Mouse (Mus musculus): ENCODE measurements at regions not wholly inside any gene's neighbourhood (a gene's known extent, or its start where the extent isn't known, plus 50 kb on each side); places are given as distances from the start of the nearest gene placed in this dataset.

GRCm38 (mm10) chr1:179906115-179906514, 54.2 kb upstream of the Cdc42bpa start:
- H3K9me3 ChIP-seq (ENCODE audit: low read length) = no peaks in the 10 kb centered on the region
- ATAC-seq = no peak
- no peak for TF ChIP-seq CTCF (IDR thresholded peaks at IDR 0.05; ENCODE audit: low read depth)
- H3K4me3 ChIP-seq (ENCODE audit: low read depth, low read length) = no peak overlapping the region
- H3K4me2 ChIP-seq (ENCODE audit: low read depth) = no peak overlapping the region
- H3K4me1 ChIP-seq (ENCODE audit: insufficient read depth) = no peaks in the 10 kb centered on the region
- WGBS = 82% methylated on average over 5 of the region's 5 CpGs
- no peak overlapping the region for H3K27ac ChIP-seq (ENCODE audit: low read depth, low read length)
- H3K9ac ChIP-seq = no peak overlapping the region
- H3K27me3 ChIP-seq (ENCODE audit: insufficient read depth, low read length) = no peaks in the 10 kb centered on the region
- no peak for DNase-seq
- H3K36me3 ChIP-seq (ENCODE audit: insufficient read depth) = no peaks in the 10 kb centered on the region

DNA sequence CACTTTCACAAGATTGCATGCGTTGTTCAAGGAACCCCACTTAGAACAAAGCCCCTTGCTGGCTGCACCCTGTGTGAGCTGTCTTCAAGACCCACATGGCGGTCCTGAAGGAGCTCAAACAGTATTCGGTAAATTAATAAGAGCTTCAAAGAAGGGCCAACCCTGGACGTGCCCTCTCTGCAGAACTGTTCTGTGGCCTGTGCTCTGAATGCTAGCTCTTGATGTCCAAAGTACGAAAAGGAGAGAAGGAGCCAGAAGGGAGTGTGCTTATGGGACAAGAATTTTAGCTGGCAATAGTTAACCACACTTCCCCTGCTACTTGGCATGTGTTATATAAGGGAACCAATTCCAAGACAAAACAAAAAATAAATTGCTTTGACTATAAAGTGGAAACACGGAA, 67.6 kb upstream of the Cdc42bpa start:
- ATAC-seq (no peak), DNase-seq (no peak)
- TF ChIP-seq CTCF (IDR thresholded peaks at IDR 0.05; ENCODE audit: low read depth) = no peak
- H3K4me2 ChIP-seq (ENCODE audit: low read depth) = no peak overlapping the region
- no peak overlapping the region for H3K9ac ChIP-seq
- WGBS = 79% methylated on average over 6 of the region's 6 CpGs
- no peak overlapping the region for H3K27ac ChIP-seq (ENCODE audit: low read depth, low read length)
- no peaks in the 10 kb centered on the region for H3K4me1 ChIP-seq (ENCODE audit: insufficient read depth)
- H3K4me3 ChIP-seq (ENCODE audit: low read depth, low read length) = no peak overlapping the region
- no peaks in the 10 kb centered on the region for H3K36me3 ChIP-seq (ENCODE audit: insufficient read depth)
- H3K27me3 ChIP-seq (ENCODE audit: insufficient read depth, low read length) = no peaks in the 10 kb centered on the region
- H3K9me3 ChIP-seq (ENCODE audit: low read length) = no peaks in the 10 kb centered on the region

DNA sequence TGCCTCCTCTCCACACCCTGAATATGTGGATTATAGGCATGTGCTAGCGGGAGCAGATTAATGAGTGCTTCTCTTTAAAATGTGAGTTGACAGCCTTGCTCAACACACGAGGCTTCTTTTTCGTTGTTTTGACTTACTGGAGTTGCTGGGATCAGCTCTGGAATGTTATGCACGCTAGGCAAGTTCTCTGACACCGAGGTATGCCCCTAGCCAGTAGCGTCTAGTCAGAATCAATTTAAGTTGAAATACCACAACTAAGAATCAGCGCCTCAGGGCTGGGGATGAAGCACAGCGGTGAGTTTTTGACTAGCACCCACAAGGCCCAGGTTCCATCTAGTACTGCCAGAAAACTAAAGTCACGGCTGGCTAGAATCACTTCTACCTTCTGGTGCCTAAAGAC, 72.4 kb upstream of the Cdc42bpa start:
- TF ChIP-seq CTCF (IDR thresholded peaks at IDR 0.05; ENCODE audit: low read depth) = no peak
- WGBS = 77% methylated on average over 9 of the region's 9 CpGs
- ATAC-seq = no peak

DNA sequence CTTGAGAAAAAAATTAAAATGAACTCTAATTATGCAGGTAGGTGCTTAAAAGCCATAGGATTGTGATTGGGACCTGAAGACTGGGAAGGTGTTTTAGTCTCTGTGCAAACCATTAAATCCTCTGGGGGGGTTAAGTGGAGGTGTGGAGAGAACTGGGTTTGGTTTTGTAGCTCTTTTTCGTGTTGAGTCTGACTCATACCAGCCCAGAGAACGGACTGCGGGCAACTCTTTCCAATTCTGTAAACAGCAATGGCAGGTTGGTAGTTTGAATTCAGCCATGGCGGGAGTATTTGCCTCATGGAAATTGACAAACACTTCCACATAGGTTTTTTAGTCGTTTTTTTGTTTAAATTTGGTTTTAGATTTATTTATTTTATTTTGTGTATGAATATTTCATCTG, 77.7 kb upstream of the Ahctf1 start:
- H3K4me3 ChIP-seq (ENCODE audit: low read depth, low read length) = no peak overlapping the region
- H3K27ac ChIP-seq (ENCODE audit: low read depth, low read length) = no peak overlapping the region
- no peak for DNase-seq
- 80% methylated on average over 5 of the region's 5 CpGs for WGBS
- H3K4me2 ChIP-seq (ENCODE audit: low read depth) = no peak overlapping the region
- no peaks in the 10 kb centered on the region for H3K9me3 ChIP-seq (ENCODE audit: low read length)
- no peak for TF ChIP-seq CTCF (IDR thresholded peaks at IDR 0.05; ENCODE audit: low read depth)
- no peaks in the 10 kb centered on the region for H3K36me3 ChIP-seq (ENCODE audit: insufficient read depth)
- H3K4me1 ChIP-seq (ENCODE audit: insufficient read depth) = no peaks in the 10 kb centered on the region
- no peaks in the 10 kb centered on the region for H3K27me3 ChIP-seq (ENCODE audit: insufficient read depth, low read length)
- H3K9ac ChIP-seq = no peak overlapping the region
- ATAC-seq = no peak

More for the DNA sequence above, 72.4 kb upstream of the Cdc42bpa start:
- Histone ChIP-seq H3K4me3 (ENCODE audit: low read depth, low read length) (no peak overlapping the region), H3K36me3 (ENCODE audit: insufficient read depth) (no peaks in the 10 kb centered on the region), H3K4me1 (ENCODE audit: insufficient read depth) (no peaks in the 10 kb centered on the region), H3K9me3 (ENCODE audit: low read length) (no peaks in the 10 kb centered on the region), H3K4me2 (ENCODE audit: low read depth) (no peak overlapping the region), H3K27ac (ENCODE audit: low read depth, low read length) (no peak overlapping the region), H3K27me3 (ENCODE audit: insufficient read depth, low read length) (no peaks in the 10 kb centered on the region), H3K9ac (no peak overlapping the region)
- DNase-seq = no peak

GRCm38 (mm10) chr1:179877893-179878292, 74.4 kb upstream of the Ahctf1 start:
- WGBS = 89% methylated on average over 6 of the region's 6 CpGs
- TF ChIP-seq CTCF (IDR thresholded peaks at IDR 0.05; ENCODE audit: low read depth) = no peak
- no peaks in the 10 kb centered on the region for H3K36me3 ChIP-seq (ENCODE audit: insufficient read depth)
- no peaks in the 10 kb centered on the region for H3K9me3 ChIP-seq (ENCODE audit: low read length)
- H3K27ac ChIP-seq (ENCODE audit: low read depth, low read length) = no peak overlapping the region
- DNase-seq (no peak), ATAC-seq (no peak)
- H3K27me3 ChIP-seq (ENCODE audit: insufficient read depth, low read length) = no peaks in the 10 kb centered on the region
- H3K4me3 ChIP-seq (ENCODE audit: low read depth, low read length) = no peak overlapping the region
- H3K9ac ChIP-seq = no peak overlapping the region
- H3K4me2 ChIP-seq (ENCODE audit: low read depth) = no peak overlapping the region
- no peaks in the 10 kb centered on the region for H3K4me1 ChIP-seq (ENCODE audit: insufficient read depth)

DNA sequence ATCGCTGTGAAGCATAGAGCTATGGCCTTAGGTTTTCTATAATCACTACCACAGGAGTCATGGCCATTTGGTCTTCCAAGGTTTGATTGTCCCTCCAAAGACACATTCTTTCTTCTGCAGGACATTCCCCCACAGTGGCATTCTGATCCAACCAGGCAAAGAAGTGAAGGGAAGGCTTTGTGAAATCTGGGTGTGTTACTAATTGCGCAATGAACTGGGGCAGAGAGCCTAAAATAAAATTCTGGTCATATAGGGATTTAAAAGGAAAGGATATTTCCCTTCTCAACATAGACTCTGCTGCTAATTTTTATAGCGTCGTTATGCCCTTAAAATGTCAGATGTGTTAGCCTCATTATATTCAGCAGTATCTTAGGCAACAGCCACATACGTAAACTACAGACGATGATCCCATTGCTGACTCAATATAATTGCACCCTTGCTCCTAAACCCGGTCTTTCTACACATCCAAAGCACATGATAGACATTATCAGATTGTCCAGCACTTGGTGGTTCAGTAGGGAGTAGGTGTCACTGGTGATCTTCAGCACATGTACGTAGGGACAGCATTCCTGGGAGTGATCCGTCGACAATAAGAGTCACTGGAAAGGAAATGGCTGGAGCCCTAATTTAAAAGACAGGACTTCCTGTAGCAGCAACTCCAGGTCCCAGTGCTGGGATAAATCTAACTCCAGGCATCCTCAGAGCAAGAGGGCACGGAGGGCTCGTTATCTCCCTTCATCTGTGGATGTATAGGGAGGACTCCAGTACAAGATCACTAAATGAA, 70.5 kb upstream of the Ahctf1 start:
- 75% methylated on average over 12 of the region's 12 CpGs for WGBS
- DNase-seq = no peak
- no peak for ATAC-seq

GRCm38 (mm10) chr1:179871961-179872360, 68.5 kb upstream of the Ahctf1 start:
- Histone ChIP-seq H3K9me3 (ENCODE audit: low read length) (no peaks in the 10 kb centered on the region), H3K9ac (no peak overlapping the region), H3K36me3 (ENCODE audit: insufficient read depth) (no peaks in the 10 kb centered on the region), H3K4me3 (ENCODE audit: low read depth, low read length) (no peak overlapping the region), H3K27me3 (ENCODE audit: insufficient read depth, low read length) (no peaks in the 10 kb centered on the region), H3K4me1 (ENCODE audit: insufficient read depth) (no peaks in the 10 kb centered on the region), H3K27ac (ENCODE audit: low read depth, low read length) (no peak overlapping the region), H3K4me2 (ENCODE audit: low read depth) (no peak overlapping the region)
- WGBS = 90% methylated on average over 3 of the region's 3 CpGs
- ATAC-seq (no peak), DNase-seq (no peak)
- TF ChIP-seq CTCF (IDR thresholded peaks at IDR 0.05; ENCODE audit: low read depth) = no peak

More for the DNA sequence above, 70.5 kb upstream of the Ahctf1 start:
- Histone ChIP-seq H3K27me3 (ENCODE audit: insufficient read depth, low read length) (no peaks in the 10 kb centered on the region), H3K9ac (no peak overlapping the region), H3K9me3 (ENCODE audit: low read length) (no peaks in the 10 kb centered on the region), H3K4me3 (ENCODE audit: low read depth, low read length) (no peak overlapping the region), H3K4me2 (ENCODE audit: low read depth) (no peak overlapping the region), H3K27ac (ENCODE audit: low read depth, low read length) (no peak overlapping the region), H3K4me1 (ENCODE audit: insufficient read depth) (no peaks in the 10 kb centered on the region), H3K36me3 (ENCODE audit: insufficient read depth) (no peaks in the 10 kb centered on the region)
- TF ChIP-seq CTCF (IDR thresholded peaks at IDR 0.05; ENCODE audit: low read depth) = no peak

All from forebrain, postnatal 0 days (tissue).